ENCODE assay signal across 31 mouse cellular contexts in the genomic region with DNA sequence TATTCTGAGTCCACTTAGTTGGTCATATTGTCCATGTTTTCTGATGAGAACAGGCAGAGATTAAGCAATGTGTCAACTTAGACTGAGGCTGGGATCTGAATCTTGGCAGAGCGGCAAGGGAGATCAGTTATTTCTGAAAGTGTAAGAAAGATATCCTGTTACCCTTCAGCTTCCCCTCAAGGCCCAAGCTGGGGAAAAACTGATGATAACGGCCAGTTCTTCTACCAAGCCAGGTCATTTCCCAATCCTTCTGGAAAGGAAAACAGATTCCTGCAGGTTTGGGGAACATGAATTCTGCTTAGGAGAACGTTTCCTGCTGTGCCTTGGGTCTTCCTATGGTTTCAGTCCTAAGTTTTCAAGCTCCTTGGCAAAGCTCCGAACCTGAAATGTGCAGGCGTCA.
A peak's percentile ranks its signal among the peaks of the same experiment; 100 is the strongest.
DNase-seq lines count a peak whose midpoint lies in the region; ATAC-seq lines count a peak whose summit lies in the region.
"Had no signal": no experiment of that assay in that cellular context is flagged by ENCODE, and none has a peak within 500 bp of the region (broad histone marks: within the 10 kb centered on the region; RNA-seq: fewer than 3 reads in every experiment).

No protein-coding gene starts in this region.

- no peaks in the 10 kb centered on the region for H3K27me3 ChIP-seq in heart, embryonic 11.5 days (ENCODE audit: control insufficient read depth, insufficient read depth, low read length)
- H3K27me3 ChIP-seq: embryonic facial prominence, embryonic 13.5 days; forebrain, embryonic 12.5 days; hindbrain, embryonic 12.5 days; limb, embryonic 15.5 days; liver, embryonic 13.5 days; midbrain, embryonic 15.5 days; neural tube, embryonic 15.5 days had no signal

- no peak overlapping the region for H3K27ac ChIP-seq in heart, embryonic 11.5 days (ENCODE audit: low read depth, low read length)
- H3K27ac ChIP-seq: embryonic facial prominence, embryonic 13.5 days; forebrain, embryonic 12.5 days; hindbrain, embryonic 12.5 days; limb, embryonic 10.5 days; limb, embryonic 15.5 days; liver, embryonic 13.5 days; midbrain, embryonic 10.5 days; midbrain, embryonic 15.5 days; neural tube, embryonic 15.5 days; stomach, postnatal 0 days had no signal

- peak; percentile 30 for DNase-seq in gastrocnemius, adult 18-20 months (ENCODE audit: low spot score)
- no peak for DNase-seq in gastrocnemius, adult 8-10 months (ENCODE audit: low spot score in 2 of 2)
- DNase-seq in heart, adult 8-10 months (ENCODE audit: low spot score) = peak; percentile 24
- DNase-seq in adipocyte (ENCODE audit: low spot score) = peak; percentile 46
- peak; percentile 12 for DNase-seq in lung, postnatal 25 days (ENCODE audit: low spot score)
- no peak for DNase-seq in c-Kit-positive CD71-positive TER-119-positive erythroid progenitor cells, embryonic 14.5 days (ENCODE audit: low spot score)
- no peak for DNase-seq in left cerebral cortex, adult 18-20 months (ENCODE audit: low spot score in 2 of 2)
- DNase-seq: cerebellum, adult 8-10 months; cerebellum, postnatal 36 days; embryo, embryonic 11 days; forebrain, postnatal 0 days; heart, postnatal 14 days; kidney, adult 9 months; kidney, postnatal 10 days; layer of hippocampus, postnatal 36 days; liver, embryonic 13.5 days; right cerebral cortex, postnatal 25 days; thymus, adult 18-20 months; thymus, postnatal 25 days had no signal

- H3K4me2 ChIP-seq in heart, embryonic 11.5 days = no peak overlapping the region
- H3K4me2 ChIP-seq: embryonic facial prominence, embryonic 13.5 days; forebrain, embryonic 12.5 days; hindbrain, embryonic 12.5 days; limb, embryonic 15.5 days; liver, embryonic 13.5 days; midbrain, embryonic 15.5 days; neural tube, embryonic 15.5 days had no signal

- H3K4me3 ChIP-seq in heart, embryonic 11.5 days (ENCODE audit: low read depth, low read length) = no peak overlapping the region
- H3K4me3 ChIP-seq: embryonic facial prominence, embryonic 13.5 days; erythroblast, embryonic 14.5 days; forebrain, embryonic 12.5 days; hindbrain, embryonic 12.5 days; limb, embryonic 10.5 days; limb, embryonic 15.5 days; liver, embryonic 13.5 days; midbrain, embryonic 10.5 days; midbrain, embryonic 15.5 days; neural tube, embryonic 15.5 days had no signal

- no peak overlapping the region for H3K9ac ChIP-seq in heart, embryonic 11.5 days (ENCODE audit: low read depth, low read length)
- H3K9ac ChIP-seq: embryonic facial prominence, embryonic 13.5 days; forebrain, embryonic 12.5 days; forebrain, postnatal 0 days; hindbrain, embryonic 12.5 days; limb, embryonic 15.5 days; liver, embryonic 13.5 days; midbrain, embryonic 15.5 days; neural tube, embryonic 15.5 days had no signal

- no peaks in the 10 kb centered on the region; the same call in 1 of the 2 replicates for H3K4me1 ChIP-seq in heart, embryonic 11.5 days (ENCODE audit: control insufficient read depth, insufficient read depth, low read length)
- H3K4me1 ChIP-seq: forebrain, embryonic 12.5 days; hindbrain, embryonic 12.5 days; limb, embryonic 10.5 days; limb, embryonic 15.5 days; liver, embryonic 13.5 days; midbrain, embryonic 10.5 days; midbrain, embryonic 15.5 days; neural tube, embryonic 15.5 days had no signal

- ATAC-seq in heart, embryonic 11.5 days (replicated peaks; ENCODE audit: insufficient number of reproducible peaks, low FRiP score, low TSS enrichment) = no peak
- ATAC-seq: forebrain, postnatal 0 days; intestine, embryonic 16.5 days; midbrain, embryonic 15.5 days had no signal

- WGBS in heart, embryonic 11.5 days (ENCODE audit: insufficient replicate concordance) = 61% methylated on average over 5 of the region's 5 CpGs

- no peaks in the 10 kb centered on the region for H3K9me3 ChIP-seq in heart, embryonic 11.5 days (replicated peaks; ENCODE audit: control insufficient read depth, low read length)
- H3K9me3 ChIP-seq: embryonic facial prominence, embryonic 13.5 days; forebrain, embryonic 12.5 days; hindbrain, embryonic 12.5 days; limb, embryonic 10.5 days; limb, embryonic 15.5 days; liver, embryonic 13.5 days; midbrain, embryonic 10.5 days; midbrain, embryonic 15.5 days; neural tube, embryonic 15.5 days had no signal

- no peaks in the 10 kb centered on the region for H3K36me3 ChIP-seq in heart, embryonic 11.5 days (ENCODE audit: control insufficient read depth, insufficient read depth, low read length)
- H3K36me3 ChIP-seq: embryonic facial prominence, embryonic 13.5 days; forebrain, embryonic 12.5 days; hindbrain, embryonic 12.5 days; limb, embryonic 10.5 days; limb, embryonic 15.5 days; liver, embryonic 13.5 days; midbrain, embryonic 10.5 days; midbrain, embryonic 15.5 days; neural tube, embryonic 15.5 days had no signal

Comparison
In these comparisons a context has a peak if more than half of its experiments do, and no peak if none do; other contexts are left out.
1. DNase-seq: peak in gastrocnemius, adult 18-20 months (single experiment), heart, adult 8-10 months (single experiment), adipocyte (single experiment) and lung, postnatal 25 days (single experiment); none in gastrocnemius, adult 8-10 months (0 of 2), c-Kit-positive CD71-positive TER-119-positive erythroid progenitor cells, embryonic 14.5 days (single experiment) and left cerebral cortex, adult 18-20 months (0 of 2).